Mouse (Mus musculus): ENCODE results near the gene Slc25a19.

DNA sequence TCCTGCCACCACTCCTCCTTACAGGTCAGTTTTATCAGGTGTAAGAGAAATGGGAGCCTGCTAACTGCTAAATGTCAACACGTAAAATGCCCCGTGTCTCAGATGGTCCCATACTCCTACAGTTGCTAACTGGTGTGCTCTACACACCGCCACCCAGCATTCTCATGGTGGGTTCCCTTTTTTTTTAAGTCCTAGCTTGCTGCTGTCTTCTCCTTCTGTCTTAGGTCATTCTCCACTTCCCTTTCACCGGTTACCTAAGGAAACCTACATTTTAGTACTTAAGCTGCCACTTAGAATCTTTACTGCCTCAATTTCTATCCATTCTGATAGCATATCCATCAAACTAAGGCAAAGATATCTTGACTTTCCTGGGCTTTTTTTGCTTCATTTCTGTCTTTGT lies 26.9 kb downstream of the Slc25a19 start:
- TF ChIP-seq POLR2A (IDR thresholded peaks at IDR 0.05; ENCODE audit: low read depth, low read length) (no peak), CTCF (conservative IDR thresholded peaks at IDR 0.05; ENCODE audit: insufficient read depth, insufficient read length, low read depth, low read length) (no peak)

Data from kidney, adult 2 months (tissue).